Mouse (Mus musculus) induced T-regulatory cell, adult 2 months (primary cell): ENCODE results near the gene Ankrd26.

Experiments
- DNase-seq: peaks from one replicate; pipeline ENCODE4 v3.0.0-alpha.2; 2012; ENCODE audit warnings: low read depth

Gene Ankrd26

DNA sequence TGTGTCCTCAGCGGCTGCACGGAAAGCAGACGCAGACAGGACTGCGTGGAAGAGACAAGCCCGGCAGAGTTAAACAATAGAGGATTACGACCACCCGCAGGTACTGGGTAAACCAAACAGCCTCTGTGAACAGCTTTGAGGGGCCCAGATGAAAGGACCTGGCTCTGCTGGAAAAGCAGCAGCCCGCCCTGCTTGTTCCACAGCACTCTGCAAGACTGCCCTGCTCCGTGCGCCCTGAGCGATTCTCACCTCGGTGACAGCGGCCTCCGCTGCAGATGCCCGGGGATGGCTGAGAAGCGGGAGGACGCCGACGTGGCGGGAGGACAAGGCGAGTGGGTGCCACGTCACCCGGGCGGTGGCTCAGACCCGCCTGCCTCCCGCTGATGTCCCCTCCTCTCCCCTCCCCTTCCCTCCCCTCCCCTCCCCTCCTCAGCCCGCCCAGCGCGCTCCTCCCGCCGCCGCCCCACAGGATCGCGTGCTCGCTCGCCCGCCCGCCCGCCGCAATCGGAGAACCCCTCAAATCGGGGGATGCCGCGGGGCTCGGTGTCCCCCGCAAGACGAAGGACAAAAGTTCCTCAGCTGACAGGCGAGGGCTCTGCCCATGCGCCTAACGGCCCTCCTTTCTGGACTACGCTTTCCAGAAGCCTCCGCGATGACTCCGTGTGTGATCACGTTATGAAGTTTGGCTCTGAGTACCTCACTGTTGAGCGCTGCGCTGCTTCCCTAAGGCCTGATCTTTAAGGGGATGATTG, 82.9 kb downstream of the Ankrd26 start, which contains the start of gene Zfp9:
TSS of gene Zfp9 (minus strand) at position 364 of the 752 bp plus-strand sequence.
- DNase-seq, result peak; percentile 35

DNA sequence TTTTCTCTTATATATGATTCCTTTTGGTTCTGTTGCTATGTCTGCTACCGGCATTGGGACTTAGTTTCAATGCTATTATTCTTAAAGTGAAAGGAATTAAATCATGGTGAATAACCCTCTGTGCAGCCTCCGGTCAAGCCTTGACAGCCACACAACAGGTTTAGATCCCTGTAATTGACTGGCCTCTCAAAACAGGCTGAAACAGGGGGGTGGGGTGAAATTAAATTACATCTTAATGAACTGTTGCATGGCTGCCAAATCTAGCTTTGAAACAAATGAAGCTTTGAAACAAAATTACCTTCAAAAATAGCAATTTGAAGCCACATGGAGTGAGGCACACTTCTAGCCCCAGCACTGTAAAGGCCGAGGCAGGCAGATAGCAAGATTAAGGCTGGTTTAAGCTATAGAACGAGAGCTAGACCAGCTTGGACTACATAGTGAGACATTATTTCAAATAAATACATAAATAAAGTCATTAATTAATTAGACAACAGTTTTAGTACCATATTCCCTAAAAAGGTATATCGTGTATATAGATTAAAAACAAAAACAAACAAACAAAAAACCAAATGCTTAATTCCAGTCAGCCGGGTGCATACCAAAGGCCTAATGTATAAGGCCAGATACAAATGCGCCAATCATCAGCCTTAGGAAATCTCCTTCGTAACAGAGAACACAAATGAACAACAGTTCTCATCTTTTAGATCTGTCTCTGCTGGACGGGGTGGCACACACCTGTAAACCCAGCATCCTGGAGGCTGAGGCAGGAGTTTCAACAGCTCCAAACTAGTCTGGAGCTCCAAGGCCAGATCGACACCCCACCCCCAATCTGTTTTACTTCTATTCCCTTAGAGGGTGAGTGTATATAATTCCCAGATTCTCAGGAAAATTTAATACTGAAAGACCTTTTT, 83.9 kb downstream of the Ankrd26 start:
- DNase-seq, result no peak

DNA sequence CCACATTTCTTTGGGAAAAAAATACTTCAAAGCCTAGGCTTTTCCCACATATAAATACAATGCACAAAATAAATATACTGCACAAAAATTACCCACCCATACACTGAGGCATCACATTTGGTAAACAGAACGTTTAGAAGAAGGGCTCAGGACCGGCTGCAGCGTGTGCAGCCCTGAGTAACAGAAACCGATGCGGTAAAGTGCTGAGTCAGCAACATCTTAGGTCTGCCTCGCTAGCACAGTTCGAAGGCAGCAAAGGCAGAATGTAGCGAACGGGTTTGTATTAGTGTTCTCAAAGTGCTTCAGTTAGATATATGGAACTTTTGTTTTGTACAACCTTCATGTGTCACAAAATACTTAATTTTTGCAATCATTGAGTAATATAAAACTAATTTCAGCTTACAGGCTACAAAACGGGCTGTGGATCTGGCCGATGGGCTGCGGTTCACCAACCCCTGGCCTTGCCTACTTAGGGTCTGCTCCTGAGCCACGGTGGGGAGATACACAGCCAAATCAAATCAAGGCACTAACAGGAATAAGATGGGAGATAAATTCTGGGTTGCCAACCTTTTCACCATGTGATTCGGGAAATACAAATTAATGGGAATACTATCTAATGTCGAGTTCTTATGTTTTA, 99.8 kb downstream of the Ankrd26 start:
- DNase-seq, result no peak

DNA sequence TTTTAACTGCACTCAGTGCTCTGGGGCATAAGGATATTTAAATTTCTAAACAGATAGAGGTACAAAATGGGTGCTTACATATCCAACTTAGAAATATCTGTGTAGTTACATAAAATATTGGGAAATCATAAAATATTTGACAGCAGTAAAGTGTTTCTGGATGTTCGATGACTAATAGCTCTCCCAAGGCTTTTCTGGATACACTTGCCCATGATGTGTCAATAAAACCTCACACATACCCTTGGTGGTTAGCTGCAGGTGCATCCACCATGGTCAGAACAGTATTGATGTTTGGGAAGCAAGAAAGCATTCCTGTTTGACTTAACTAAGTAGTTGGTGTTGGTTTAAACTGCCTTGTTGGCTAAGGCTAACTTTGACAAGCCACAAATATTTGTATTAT, 104.3 kb downstream of the Ankrd26 start:
- DNase-seq, result no peak

DNA sequence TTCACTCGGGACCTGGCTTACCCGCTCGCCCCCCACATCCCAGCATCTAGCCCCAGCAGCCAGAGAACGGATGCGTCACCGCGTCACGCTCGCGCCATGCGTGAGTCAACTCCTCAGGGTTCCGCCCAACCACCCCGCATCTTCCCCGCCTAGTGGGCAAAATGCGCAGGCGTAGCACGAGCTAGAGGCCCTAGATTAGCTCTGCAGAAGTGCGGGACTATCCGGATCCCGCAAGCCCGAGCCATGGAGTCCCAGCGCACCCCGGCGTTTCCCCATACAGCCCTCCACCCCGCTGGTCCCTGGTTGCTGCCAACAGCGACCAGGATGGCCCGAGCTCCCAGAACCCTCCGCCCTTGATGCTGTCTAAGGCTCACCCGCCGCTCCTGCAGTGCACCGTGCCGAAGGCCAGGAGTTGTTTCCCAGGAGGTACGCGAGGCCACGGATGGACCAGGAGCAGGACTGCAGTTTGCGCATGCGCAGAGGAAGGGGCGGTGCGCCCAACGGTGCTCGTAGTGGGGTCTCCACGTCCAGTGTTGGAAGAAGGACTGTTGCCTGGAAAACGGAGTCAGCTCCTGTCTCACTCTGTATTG, 106.9 kb downstream of the Ankrd26 start, which contains the start of gene Zfp248:
TSS of gene Zfp248 (minus strand) at position 487 of the 590 bp plus-strand sequence.
- peak; percentile 88 for DNase-seq

DNA sequence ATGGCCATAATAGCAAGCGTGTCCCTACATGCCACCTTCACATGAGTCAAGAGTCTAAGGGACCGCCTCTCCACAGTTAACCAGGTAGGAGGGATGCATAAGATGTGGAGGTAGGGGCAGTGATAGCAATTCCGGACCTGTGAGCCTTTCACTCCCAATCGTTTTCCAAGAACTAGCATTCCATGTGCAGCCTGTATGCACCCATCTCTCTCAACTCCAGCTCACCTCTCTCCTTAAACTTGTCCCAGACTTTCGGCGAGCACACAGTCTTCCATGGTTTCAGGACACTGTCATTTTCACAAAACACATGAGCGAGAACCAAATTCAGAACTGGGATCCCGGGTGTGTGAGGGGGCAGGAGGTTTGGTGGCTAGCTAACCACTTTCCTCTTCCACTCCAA, 107.6 kb downstream of the Ankrd26 start:
- no peak for DNase-seq
